Mouse (Mus musculus) heart, embryonic 15.5 days (tissue): ENCODE results near the gene Vmn2r10. TPM values are rescaled to one million over a fixed set of nuclear protein-coding genes. Genes with fewer than 3 reads are reported as not detected.
"Not testable (repeated sequence)": the region's sequence is repeated elsewhere in the genome, so short reads cannot be mapped to it uniquely, and the experiment has no call there.

ENCODE experiments used
- ATAC-seq: fragments of 200-750 bp; cut with Nextera tagmentation; replicated peaks from 2 replicates; pipeline ENCODE4 v1.8.0; 2017; ENCODE audit warnings: low read depth, moderate TSS enrichment; ENCODE audit not compliant: insufficient number of reproducible peaks, insufficient read depth, low FRiP score
- H3K27ac ChIP-seq: fragments of 300-500 bp; sonication (generic); 2 replicates; pipeline ENCODE4 v1.5.1; 2015; ENCODE audit warnings: mild to moderate bottlenecking, inconsistent platforms
- H3K27me3 ChIP-seq: fragments of 300-500 bp; sonication (generic); 2 replicates; pipeline ENCODE4 v1.6.1; 2015; ENCODE audit warnings: inconsistent platforms
- H3K36me3 ChIP-seq: fragments of 300-500 bp; sonication (generic); 2 replicates; pipeline ENCODE4 v1.6.1; 2015; ENCODE audit warnings: mild to moderate bottlenecking, inconsistent platforms
- H3K4me1 ChIP-seq: fragments of 300-500 bp; sonication (generic); replicated peaks from 2 replicates; pipeline ENCODE4 v1.6.1; 2015; ENCODE audit warnings: inconsistent platforms
- H3K4me2 ChIP-seq: fragments of 300-500 bp; sonication (generic); 2 replicates; pipeline ENCODE4 v1.6.1; 2015; ENCODE audit warnings: inconsistent platforms, mild to moderate bottlenecking, moderate library complexity
- H3K4me3 ChIP-seq: fragments of 300-500 bp; sonication (generic); 2 replicates; pipeline ENCODE4 v1.5.1; 2015; ENCODE audit warnings: mild to moderate bottlenecking, inconsistent platforms
- H3K9ac ChIP-seq: fragments of 300-500 bp; sonication (generic); 2 replicates; pipeline ENCODE4 v1.6.1; 2015; ENCODE audit warnings: mild to moderate bottlenecking, inconsistent platforms
- H3K9me3 ChIP-seq: fragments of 300-500 bp; sonication (generic); replicated peaks from 2 replicates; pipeline ENCODE4 v1.6.1; 2016; ENCODE audit warnings: inconsistent platforms
- WGBS: fragments of 180-500 bp; shearing (Covaris S2); methylation state at CpG from one replicate; pipeline ENCODE4 v1.1.7; 2015; ENCODE audit warnings: mixed read lengths; 5-methylcytosine and 5-hydroxymethylcytosine counted together
- polyA plus RNA-seq: library from polyadenylated mRNA; unstranded; fragments of >200 nt; fragmentation: Nextera tagmentation; extraction: Ambion mirVana; gene quantifications from 2 replicates; pipeline ENCODE4 v1.2.1, GENCODE M21; 2015

Vmn2r10 gene
- polyA plus RNA-seq = not detected in 2 replicates

GRCm38 (mm10) chr5:109006427-109006826 is at the start of gene Vmn2r10:
Gene Vmn2r10 (minus strand): TSS chr5:109006527.
- not testable (repeated sequence) for H3K9me3 ChIP-seq

GRCm38 (mm10) chr5:109055286-109055685 is 49.0 kb upstream of the Vmn2r10 start:
- H3K27ac ChIP-seq = no peak overlapping the region
- peaks cover 4% of the 10 kb centered on the region for H3K9me3 ChIP-seq
- WGBS = 44% methylated on average over 1 of the region's 1 CpGs
- no peaks in the 10 kb centered on the region for H3K36me3 ChIP-seq
- H3K4me3 ChIP-seq = no peak overlapping the region
- H3K27me3 ChIP-seq = no peaks in the 10 kb centered on the region
- H3K9ac ChIP-seq = no peak overlapping the region
- H3K4me2 ChIP-seq = no peak overlapping the region
- ATAC-seq = no peak
- no peaks in the 10 kb centered on the region for H3K4me1 ChIP-seq

More at GRCm38 (mm10) chr5:109006427-109006826, at the start of gene Vmn2r10:
- ATAC-seq, H3K27ac ChIP-seq, H3K27me3 ChIP-seq, H3K4me1 ChIP-seq, H3K36me3 ChIP-seq, H3K4me3 ChIP-seq, H3K9ac ChIP-seq, H3K4me2 ChIP-seq: not testable (repeated sequence)

- no peak for ATAC-seq
- no peak overlapping the region for H3K4me3 ChIP-seq
- no peaks in the 10 kb centered on the region for H3K4me1 ChIP-seq
- H3K27me3 ChIP-seq = no peaks in the 10 kb centered on the region
- H3K9me3 ChIP-seq = no peaks in the 10 kb centered on the region
- H3K36me3 ChIP-seq = no peaks in the 10 kb centered on the region
- H3K27ac ChIP-seq = no peak overlapping the region
- no peak overlapping the region for H3K4me2 ChIP-seq
- H3K9ac ChIP-seq = no peak overlapping the region
Observed at GRCm38 (mm10) chr5:109032591-109032990, 26.3 kb upstream of the Vmn2r10 start.

GRCm38 (mm10) chr5:108988924-108989323 is 17.4 kb downstream of the Vmn2r10 start:
- WGBS = 63% methylated on average over 3 of the region's 3 CpGs
- Histone ChIP-seq H3K4me2 (no peak overlapping the region), H3K4me1 (no peaks in the 10 kb centered on the region), H3K27me3 (no peaks in the 10 kb centered on the region), H3K27ac (no peak overlapping the region), H3K9me3 (peaks cover 20% of the 10 kb centered on the region), H3K36me3 (no peaks in the 10 kb centered on the region), H3K9ac (no peak overlapping the region), H3K4me3 (no peak overlapping the region)
- ATAC-seq = no peak

Other genes with a start within 250 kb of the Vmn2r10 start
- gene Rnf212, start 231.5 kb downstream of the Vmn2r10 start, polyA plus RNA-seq = not detected in 2 replicates
- gene Tmed11, start 211.2 kb downstream of the Vmn2r10 start, polyA plus RNA-seq = not detected in 2 replicates
- not detected in 2 replicates for gene Vmn2r8, start 197.7 kb downstream of the Vmn2r10 start, polyA plus RNA-seq
- gene Vmn2r9, start 153.9 kb downstream of the Vmn2r10 start, polyA plus RNA-seq = not detected in 2 replicates
- gene Vmn2r11, start 53.0 kb upstream of the Vmn2r10 start, polyA plus RNA-seq = not detected in 2 replicates
- gene Vmn2r12, start 91.4 kb upstream of the Vmn2r10 start, polyA plus RNA-seq = not detected in 2 replicates
- gene Vmn2r13, start 185.7 kb upstream of the Vmn2r10 start, polyA plus RNA-seq = not detected in 2 replicates
- gene Vmn2r14, start 218.2 kb upstream of the Vmn2r10 start, polyA plus RNA-seq = not detected in 2 replicates